Mouse (Mus musculus): ENCODE measurements at regions not wholly inside any gene's neighbourhood (a gene's known extent, or its start where the extent isn't known, plus 50 kb on each side); places are given as distances from the start of the nearest gene placed in this dataset.

DNA sequence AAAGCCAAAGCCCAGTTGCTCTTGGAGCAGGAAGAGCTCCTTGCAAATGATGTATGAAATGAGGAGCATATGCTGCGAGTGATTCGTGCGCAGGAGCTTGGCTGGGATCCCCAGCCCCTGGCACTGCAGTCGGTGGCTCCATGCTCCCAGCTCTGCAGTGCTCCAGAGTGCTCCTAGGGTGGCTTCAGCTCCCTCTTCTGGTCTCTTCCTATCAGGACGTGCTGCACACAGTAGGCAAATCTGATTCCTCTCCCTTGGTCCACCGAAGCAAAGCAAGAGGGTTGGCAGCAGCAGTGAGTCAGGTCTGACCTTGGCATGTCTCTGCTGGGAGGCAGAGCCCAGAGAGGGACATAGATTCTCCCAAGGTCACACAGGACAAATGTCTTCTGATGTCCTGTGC, 130.3 kb upstream of the Zc3h12a start:
- Histone ChIP-seq H3K27ac (no peak overlapping the region), H3K36me3 (no peaks in the 10 kb centered on the region), H3K9me3 (replicated peaks) (no peaks in the 10 kb centered on the region), H3K4me1 (no peaks in the 10 kb centered on the region), H3K27me3 (peaks cover 9% of the 10 kb centered on the region; the same call in 1 of the 2 replicates), H3K4me2 (no peak overlapping the region), H3K9ac (no peak overlapping the region), H3K4me3 (replicated peaks) (no peak overlapping the region)
- WGBS = 65% methylated on average over 6 of the region's 6 CpGs
- no peak for ATAC-seq (replicated peaks; ENCODE audit: low FRiP score)

DNA sequence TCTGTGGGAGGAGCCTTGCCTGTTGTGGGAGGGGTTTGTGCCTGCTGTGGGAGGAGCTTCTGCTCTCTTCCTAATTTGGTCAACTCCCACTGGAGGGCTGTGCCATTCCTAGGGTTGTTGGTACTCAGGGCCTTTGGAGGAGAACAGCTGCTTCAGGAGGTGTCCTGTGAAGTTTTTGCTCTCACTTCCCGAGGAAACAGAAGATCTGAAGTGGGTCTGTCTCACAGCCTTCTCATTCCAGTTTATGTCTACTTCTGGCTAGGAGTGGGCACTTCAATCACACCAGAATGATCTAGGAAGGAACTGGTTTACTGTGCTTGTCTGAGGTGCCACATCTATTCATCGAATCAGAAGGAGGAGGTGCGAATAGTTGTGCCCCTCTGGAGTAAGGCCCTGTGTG, 125.5 kb upstream of the Zc3h12a start:
- Histone ChIP-seq H3K27ac (no peak overlapping the region), H3K4me1 (no peaks in the 10 kb centered on the region), H3K9ac (no peak overlapping the region), H3K4me3 (replicated peaks) (no peak overlapping the region), H3K9me3 (replicated peaks) (no peaks in the 10 kb centered on the region), H3K4me2 (no peak overlapping the region), H3K27me3 (0 out of 2 replicates have a peak, but pooled peaks cover 7% of the 10 kb centered on the region), H3K36me3 (no peaks in the 10 kb centered on the region)
- 77% methylated on average over 3 of the region's 3 CpGs for WGBS
- no peak for ATAC-seq (replicated peaks; ENCODE audit: low FRiP score)

DNA sequence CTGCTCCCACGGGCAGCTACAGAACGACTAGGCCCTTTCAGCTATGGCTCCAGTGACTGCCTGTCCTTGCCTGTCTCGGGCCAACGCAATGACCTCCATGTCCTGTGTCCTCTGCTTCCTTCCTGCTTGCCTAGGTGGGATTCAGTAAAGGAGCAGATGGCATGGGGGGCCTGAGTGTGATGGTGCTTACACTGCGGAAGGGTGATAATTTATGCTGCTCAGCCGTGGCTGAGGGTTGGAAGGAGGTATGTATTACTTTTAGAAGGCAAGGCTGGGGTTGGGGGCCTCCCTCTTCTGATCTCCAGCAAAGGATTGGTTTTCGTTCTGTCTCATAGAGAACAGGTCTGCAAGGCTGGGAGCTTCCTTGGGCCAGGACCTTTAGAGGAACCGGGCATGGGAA, 124.6 kb upstream of the Zc3h12a start:
- Histone ChIP-seq H3K27me3 (0 out of 2 replicates have a peak, but pooled peaks cover 13% of the 10 kb centered on the region), H3K4me1 (no peaks in the 10 kb centered on the region), H3K36me3 (no peaks in the 10 kb centered on the region), H3K27ac (no peak overlapping the region), H3K9ac (no peak overlapping the region), H3K4me3 (replicated peaks) (no peak overlapping the region), H3K4me2 (no peak overlapping the region), H3K9me3 (replicated peaks) (no peaks in the 10 kb centered on the region)
- 40% methylated on average over 8 of the region's 8 CpGs for WGBS
- no peak for ATAC-seq (replicated peaks; ENCODE audit: low FRiP score)

DNA sequence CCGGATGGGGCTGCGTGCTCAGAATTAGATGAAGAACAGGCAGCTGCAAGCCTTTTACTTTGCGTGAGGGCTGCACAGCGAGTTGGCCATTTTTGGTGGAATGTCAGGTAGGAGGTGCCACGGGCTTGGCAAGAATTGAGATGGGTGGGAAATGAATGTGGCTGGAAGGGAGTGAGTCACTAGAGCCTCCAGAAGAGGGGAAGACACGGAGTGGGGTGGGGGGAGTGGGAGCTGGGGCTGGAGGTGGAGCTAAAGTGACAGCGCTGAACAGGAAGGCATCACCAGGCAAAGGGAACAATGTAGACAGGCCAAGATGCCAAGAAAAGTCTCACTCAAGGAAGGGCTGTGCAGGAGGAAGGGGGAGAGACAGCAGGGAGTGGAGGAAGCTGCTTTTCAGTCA, 121.4 kb upstream of the Zc3h12a start:
- 62% methylated on average over 7 of the region's 7 CpGs for WGBS
- H3K27me3 ChIP-seq = 0 out of 2 replicates have a peak, but pooled peaks cover 7% of the 10 kb centered on the region
- no peak overlapping the region for H3K27ac ChIP-seq
- no peaks in the 10 kb centered on the region for H3K9me3 ChIP-seq (replicated peaks)
- no peak for ATAC-seq (replicated peaks; ENCODE audit: low FRiP score)
- no peaks in the 10 kb centered on the region for H3K36me3 ChIP-seq
- no peak overlapping the region for H3K4me2 ChIP-seq
- H3K9ac ChIP-seq = no peak overlapping the region
- no peak overlapping the region for H3K4me3 ChIP-seq (replicated peaks)
- H3K4me1 ChIP-seq = no peaks in the 10 kb centered on the region

DNA sequence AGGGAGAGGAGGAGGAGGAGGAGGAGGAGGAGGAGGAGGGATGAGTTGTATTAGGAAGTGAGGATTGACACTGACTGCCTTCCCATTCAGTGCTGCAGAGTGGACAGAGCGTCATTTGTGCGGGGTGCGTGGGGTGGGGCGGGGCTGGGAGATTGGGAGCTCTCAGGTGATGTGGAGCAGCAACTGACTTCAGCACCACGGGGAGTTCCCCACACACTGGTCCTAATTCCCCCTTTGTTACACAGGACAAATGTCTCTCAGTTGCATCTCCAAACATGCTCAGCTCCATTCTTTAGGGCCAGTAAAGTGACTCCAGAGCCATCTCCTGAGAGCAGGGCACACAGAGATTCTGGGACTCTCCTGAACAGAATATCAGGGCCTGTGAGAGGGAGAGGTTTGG, 118.5 kb upstream of the Zc3h12a start:
- no peak overlapping the region for H3K4me3 ChIP-seq (replicated peaks)
- H3K9me3 ChIP-seq (replicated peaks) = no peaks in the 10 kb centered on the region
- peaks cover 7% of the 10 kb centered on the region; the same call in 1 of the 2 replicates for H3K27me3 ChIP-seq
- WGBS = 6% methylated on average over 5 of the region's 5 CpGs
- no peak overlapping the region for H3K4me2 ChIP-seq
- H3K36me3 ChIP-seq = no peaks in the 10 kb centered on the region
- no peak for ATAC-seq (replicated peaks; ENCODE audit: low FRiP score)
- H3K9ac ChIP-seq = no peak overlapping the region
- H3K27ac ChIP-seq = no peak overlapping the region
- H3K4me1 ChIP-seq = no peaks in the 10 kb centered on the region

GRCm38 (mm10) chr4:125242512-125242911, 114.9 kb upstream of the Zc3h12a start:
- Histone ChIP-seq H3K4me3 (replicated peaks) (no peak overlapping the region), H3K4me2 (no peak overlapping the region), H3K27me3 (peaks cover 2% of the 10 kb centered on the region; the same call in 1 of the 2 replicates), H3K4me1 (no peaks in the 10 kb centered on the region), H3K36me3 (no peaks in the 10 kb centered on the region), H3K9ac (no peak overlapping the region), H3K9me3 (replicated peaks) (no peaks in the 10 kb centered on the region), H3K27ac (no peak overlapping the region)
- ATAC-seq (replicated peaks; ENCODE audit: low FRiP score) = no peak
- WGBS = 63% methylated on average over 1 of the region's 1 CpGs

- Histone ChIP-seq H3K27ac (no peak overlapping the region), H3K9ac (no peak overlapping the region), H3K4me2 (no peak overlapping the region), H3K9me3 (replicated peaks) (no peaks in the 10 kb centered on the region), H3K4me3 (replicated peaks) (no peak overlapping the region), H3K27me3 (peaks cover 6% of the 10 kb centered on the region), H3K36me3 (no peaks in the 10 kb centered on the region), H3K4me1 (no peaks in the 10 kb centered on the region)
- WGBS = 33% methylated on average over 7 of the region's 7 CpGs
- no peak for ATAC-seq (replicated peaks; ENCODE audit: low FRiP score)
Measured at GRCm38 (mm10) chr4:125241577-125242262, 114.1 kb upstream of the Zc3h12a start.

- H3K9ac ChIP-seq = no peak overlapping the region
- no peak for ATAC-seq (replicated peaks; ENCODE audit: low FRiP score)
- H3K27ac ChIP-seq = no peak overlapping the region
- H3K27me3 ChIP-seq = peaks cover 32% of the 10 kb centered on the region
- 29% methylated on average over 12 of the region's 12 CpGs for WGBS
- H3K9me3 ChIP-seq (replicated peaks) = no peaks in the 10 kb centered on the region
- no peaks in the 10 kb centered on the region for H3K4me1 ChIP-seq
- no peak overlapping the region for H3K4me2 ChIP-seq
- no peaks in the 10 kb centered on the region for H3K36me3 ChIP-seq
- H3K4me3 ChIP-seq (replicated peaks) = no peak overlapping the region
Measured at GRCm38 (mm10) chr4:125231711-125232260, 104.1 kb upstream of the Zc3h12a start.

DNA sequence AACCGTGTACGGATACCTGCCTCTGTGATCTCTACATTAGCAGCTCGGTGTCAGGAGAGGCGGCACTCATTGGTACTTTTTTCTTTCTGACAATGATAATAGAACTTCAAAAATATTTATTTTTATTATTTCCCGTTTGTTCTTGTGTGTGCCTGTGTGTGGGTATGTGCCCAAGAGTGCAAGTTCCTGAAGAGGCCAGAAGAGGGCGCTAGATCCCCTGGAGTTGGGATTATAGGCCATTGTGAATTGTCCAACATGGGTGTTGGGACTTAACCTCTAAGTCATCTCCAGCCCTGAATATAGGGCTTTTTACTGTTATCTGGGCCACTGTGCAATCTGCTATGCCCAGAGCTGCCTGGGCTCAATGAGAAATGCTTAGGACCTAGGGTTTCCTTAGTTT, 99.6 kb upstream of the Zc3h12a start:
- Histone ChIP-seq H3K9me3 (replicated peaks) (no peaks in the 10 kb centered on the region), H3K27ac (no peak overlapping the region), H3K36me3 (no peaks in the 10 kb centered on the region), H3K4me1 (no peaks in the 10 kb centered on the region), H3K4me3 (replicated peaks) (no peak overlapping the region), H3K4me2 (no peak overlapping the region), H3K27me3 (peaks cover 37% of the 10 kb centered on the region), H3K9ac (no peak overlapping the region)
- no peak for ATAC-seq (replicated peaks; ENCODE audit: low FRiP score)
- WGBS = 90% methylated on average over 6 of the region's 6 CpGs

- Histone ChIP-seq H3K27ac (no peak overlapping the region), H3K36me3 (no peaks in the 10 kb centered on the region), H3K4me1 (no peaks in the 10 kb centered on the region), H3K4me3 (replicated peaks) (no peak overlapping the region), H3K27me3 (peaks cover 40% of the 10 kb centered on the region), H3K4me2 (no peak overlapping the region), H3K9ac (no peak overlapping the region), H3K9me3 (replicated peaks) (no peaks in the 10 kb centered on the region)
- ATAC-seq (replicated peaks; ENCODE audit: low FRiP score) = no peak
- WGBS = 26% methylated on average over 6 of the region's 6 CpGs
Measured at GRCm38 (mm10) chr4:125222922-125223321, 95.3 kb upstream of the Zc3h12a start.

- no peak overlapping the region for H3K4me2 ChIP-seq
- H3K36me3 ChIP-seq = no peaks in the 10 kb centered on the region
- peaks cover 40% of the 10 kb centered on the region for H3K27me3 ChIP-seq
- H3K9me3 ChIP-seq (replicated peaks) = peaks cover 8% of the 10 kb centered on the region; the same call in 1 of the 2 replicates
- H3K4me1 ChIP-seq = no peaks in the 10 kb centered on the region
- H3K27ac ChIP-seq = no peak overlapping the region
- ATAC-seq (replicated peaks; ENCODE audit: low FRiP score) = no peak
- no peak overlapping the region for H3K9ac ChIP-seq
- H3K4me3 ChIP-seq (replicated peaks) = no peak overlapping the region
- 30% methylated on average over 7 of the region's 7 CpGs for WGBS
Measured at GRCm38 (mm10) chr4:125220314-125220713, 92.7 kb upstream of the Zc3h12a start.

- 84% methylated on average over 5 of the region's 5 CpGs for WGBS
- no peak overlapping the region for H3K4me3 ChIP-seq (replicated peaks)
- H3K36me3 ChIP-seq = no peaks in the 10 kb centered on the region
- peaks cover 38% of the 10 kb centered on the region for H3K27me3 ChIP-seq
- H3K9me3 ChIP-seq (replicated peaks) = peaks cover 8% of the 10 kb centered on the region; the same call in 1 of the 2 replicates
- ATAC-seq (replicated peaks; ENCODE audit: low FRiP score) = no peak
- H3K4me1 ChIP-seq = no peaks in the 10 kb centered on the region
- H3K4me2 ChIP-seq = no peak overlapping the region
- H3K9ac ChIP-seq = no peak overlapping the region
- H3K27ac ChIP-seq = no peak overlapping the region
Measured at GRCm38 (mm10) chr4:125219209-125219608, 91.6 kb upstream of the Zc3h12a start.
